Mouse (Mus musculus): ENCODE measurements at regions not wholly inside any gene's neighbourhood (a gene's known extent, or its start where the extent isn't known, plus 50 kb on each side); places are given as distances from the start of the nearest gene placed in this dataset.

DNA sequence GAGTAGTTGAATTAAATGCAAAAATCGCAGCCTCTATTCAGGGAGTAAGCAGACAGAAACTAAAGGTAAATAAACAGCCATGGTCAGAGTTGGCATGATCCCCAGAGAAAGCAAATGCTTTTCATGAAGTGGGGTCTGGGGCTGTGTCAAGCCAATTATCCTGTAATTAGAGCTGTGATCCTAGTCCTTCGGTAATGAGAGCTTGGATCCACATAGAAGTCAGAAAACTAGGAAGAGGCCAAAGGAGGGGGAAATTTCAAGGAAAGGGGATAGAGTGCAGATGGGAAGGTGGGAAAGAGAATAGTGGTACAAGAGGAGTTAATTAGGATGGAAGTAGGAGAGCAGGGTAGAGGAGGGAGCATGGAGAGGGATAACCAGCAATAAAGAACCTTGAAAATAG lies 809.3 kb downstream of the Epha4 start:
- TF ChIP-seq CTCF (IDR thresholded peaks at IDR 0.05; ENCODE audit: control insufficient read depth, insufficient read depth, insufficient read length) (no peak), MYOG (IDR thresholded peaks at IDR 0.05; ENCODE audit: control insufficient read depth, extremely low read depth, insufficient read length) (no peak)

All from C2C12 (cell line).